18 mouse cellular contexts compared by ENCODE assay signal in genomic region chr4:93675739-93676402, GRCm38 (mm10).
DNase-seq lines count a peak whose midpoint lies in the region; ATAC-seq lines count a peak whose summit lies in the region.
"Had no signal": no experiment of that assay in that cellular context is flagged by ENCODE, and none has a peak within 500 bp of the region (broad histone marks: within the 10 kb centered on the region; RNA-seq: fewer than 3 reads in every experiment).

No protein-coding gene starts in this region.

- 71% methylated on average over 6 of the region's 6 CpGs for WGBS in forebrain, embryonic 14.5 days
- WGBS in forebrain, embryonic 10.5 days: 90% methylated on average over 6 of the region's 6 CpGs
- WGBS in neural tube, embryonic 13.5 days: 62% methylated on average over 6 of the region's 6 CpGs
- 62% methylated on average over 6 of the region's 6 CpGs for WGBS in hindbrain, embryonic 16.5 days

- H3K9ac ChIP-seq in forebrain, embryonic 14.5 days (ENCODE audit: low read length): no peak overlapping the region
- no peak overlapping the region for H3K9ac ChIP-seq in neural tube, embryonic 13.5 days
- no peak overlapping the region for H3K9ac ChIP-seq in hindbrain, embryonic 16.5 days (ENCODE audit: low read depth, low read length)
- H3K9ac ChIP-seq: lung, embryonic 14.5 days; stomach, embryonic 15.5 days had no signal

- H3K4me2 ChIP-seq in forebrain, embryonic 14.5 days (ENCODE audit: low read length): no peak overlapping the region
- H3K4me2 ChIP-seq in neural tube, embryonic 13.5 days: no peak overlapping the region
- no peak overlapping the region for H3K4me2 ChIP-seq in hindbrain, embryonic 16.5 days (ENCODE audit: low read length)
- H3K4me2 ChIP-seq: lung, embryonic 14.5 days; stomach, embryonic 15.5 days had no signal

- ATAC-seq in forebrain, embryonic 14.5 days: peak; percentile 42; the same call in 1 of the 2 replicates
- ATAC-seq in neural tube, embryonic 13.5 days (ENCODE audit: low read depth): peak; percentile 74; the same call in 1 of the 2 replicates
- peak; percentile 91 for ATAC-seq in hindbrain, embryonic 16.5 days
- ATAC-seq in megakaryocyte, adult 5-6 weeks (ENCODE audit: poor library complexity, severe bottlenecking): no peak

- H3K4me3 ChIP-seq in forebrain, embryonic 14.5 days (ENCODE audit: low read depth, low read length): no peak overlapping the region
- H3K4me3 ChIP-seq in forebrain, embryonic 10.5 days: no peak overlapping the region
- no peak overlapping the region for H3K4me3 ChIP-seq in neural tube, embryonic 13.5 days
- no peak overlapping the region for H3K4me3 ChIP-seq in hindbrain, embryonic 16.5 days (ENCODE audit: low read length)
- H3K4me3 ChIP-seq: stomach, embryonic 15.5 days had no signal

- H3K9me3 ChIP-seq in forebrain, embryonic 14.5 days (replicated peaks; ENCODE audit: control insufficient read depth, low read length): no peaks in the 10 kb centered on the region
- no peaks in the 10 kb centered on the region for H3K9me3 ChIP-seq in forebrain, embryonic 10.5 days
- H3K9me3 ChIP-seq in neural tube, embryonic 13.5 days: no peaks in the 10 kb centered on the region
- H3K9me3 ChIP-seq in hindbrain, embryonic 16.5 days (ENCODE audit: control insufficient read depth, low read length): no peaks in the 10 kb centered on the region
- H3K9me3 ChIP-seq: stomach, embryonic 15.5 days had no signal

- no peaks in the 10 kb centered on the region for H3K4me1 ChIP-seq in forebrain, embryonic 14.5 days (ENCODE audit: control insufficient read depth, insufficient read depth, low read length)
- H3K4me1 ChIP-seq in forebrain, embryonic 10.5 days: no peaks in the 10 kb centered on the region
- H3K4me1 ChIP-seq in neural tube, embryonic 13.5 days (replicated peaks): no peaks in the 10 kb centered on the region
- H3K4me1 ChIP-seq in hindbrain, embryonic 16.5 days (ENCODE audit: control insufficient read depth, insufficient read depth, low read depth, low read length): no peaks in the 10 kb centered on the region
- H3K4me1 ChIP-seq: stomach, embryonic 15.5 days had no signal

- H3K27ac ChIP-seq in forebrain, embryonic 14.5 days (ENCODE audit: low read depth, low read length): no peak overlapping the region
- H3K27ac ChIP-seq in forebrain, embryonic 10.5 days: no peak overlapping the region
- H3K27ac ChIP-seq in neural tube, embryonic 13.5 days (replicated peaks): peak overlapping the region; percentile 28; the same call in 1 of the 2 replicates
- H3K27ac ChIP-seq in hindbrain, embryonic 16.5 days (ENCODE audit: low read depth, low read length): 0 out of 2 replicates have a peak overlapping the region, but pooled peaks have one; percentile 21
- H3K27ac ChIP-seq: macrophage; stomach, embryonic 15.5 days had no signal

- no peaks in the 10 kb centered on the region for H3K27me3 ChIP-seq in forebrain, embryonic 14.5 days (replicated peaks; ENCODE audit: control insufficient read depth, insufficient read depth, low read length)
- H3K27me3 ChIP-seq in forebrain, embryonic 10.5 days (ENCODE audit: poor library complexity, severe bottlenecking): no peaks in the 10 kb centered on the region
- H3K27me3 ChIP-seq in neural tube, embryonic 13.5 days: no peaks in the 10 kb centered on the region
- H3K27me3 ChIP-seq in hindbrain, embryonic 16.5 days (replicated peaks; ENCODE audit: control insufficient read depth, insufficient read depth, low read length): no peaks in the 10 kb centered on the region
- H3K27me3 ChIP-seq: stomach, embryonic 15.5 days had no signal

- peak; percentile 38 for DNase-seq in forebrain, embryonic 14.5 days (ENCODE audit: low spot score)
- DNase-seq in forebrain, embryonic 10.5 days (ENCODE audit: extremely low spot score, low spot score): no peak
- DNase-seq in neural tube, embryonic 10.5 days (ENCODE audit: extremely low spot score, low spot score): no peak
- no peak for DNase-seq in lung, adult 18-20 months
- DNase-seq in spleen, adult 12 weeks (ENCODE audit: low spot score): no peak
- DNase-seq: adrenal gland, postnatal 14 days; B cell, adult 2 months; gastrocnemius, postnatal 10 days; kidney, adult 8-10 months; kidney, postnatal 25 days; lung, embryonic 14.5 days; spleen, adult 18-20 months; thymus, adult 2 months had no signal

- H3K36me3 ChIP-seq in forebrain, embryonic 14.5 days (ENCODE audit: control insufficient read depth, insufficient read depth, low read length): no peaks in the 10 kb centered on the region
- no peaks in the 10 kb centered on the region for H3K36me3 ChIP-seq in forebrain, embryonic 10.5 days (replicated peaks)
- no peaks in the 10 kb centered on the region for H3K36me3 ChIP-seq in neural tube, embryonic 13.5 days
- H3K36me3 ChIP-seq in hindbrain, embryonic 16.5 days (ENCODE audit: control insufficient read depth, insufficient read depth, low read length): no peaks in the 10 kb centered on the region
- H3K36me3 ChIP-seq: stomach, embryonic 15.5 days had no signal

Comparison
In these comparisons a context has a peak if more than half of its experiments do, and no peak if none do; other contexts are left out.
1. H3K27ac ChIP-seq: peak in neural tube, embryonic 13.5 days (single experiment) and hindbrain, embryonic 16.5 days (single experiment); none in forebrain, embryonic 14.5 days (single experiment) and forebrain, embryonic 10.5 days (single experiment).